Mouse (Mus musculus): ENCODE measurements around the gene Hc. TPM values are rescaled to one million over a fixed set of nuclear protein-coding genes. Genes with fewer than 3 reads are reported as not detected.
A peak's percentile ranks its signal among the peaks of the same experiment; 100 is the strongest.

Gene Hc
- total RNA-seq, 2 experiments from 2014 or later, result not detected

DNA sequence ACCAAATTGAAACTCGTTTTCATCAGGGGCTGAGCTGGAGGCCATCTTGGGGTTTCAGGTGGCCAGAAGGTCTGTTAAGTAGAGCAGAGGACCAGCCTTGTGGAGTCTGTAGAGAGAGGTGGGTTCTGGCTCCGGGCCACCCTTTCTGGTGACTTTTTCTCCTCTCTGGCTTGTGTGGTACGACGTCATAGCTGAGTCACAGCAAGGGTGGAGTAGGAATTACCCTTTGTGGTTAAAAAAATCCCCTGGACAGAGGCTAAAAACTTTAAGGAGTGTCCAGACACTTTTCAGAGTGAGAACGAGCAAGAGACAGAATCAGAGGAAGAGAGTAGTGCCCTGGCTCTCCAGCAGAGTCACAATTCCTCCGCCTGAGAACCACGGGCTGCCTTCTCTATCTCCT is 103.2 kb downstream of the Hc start:
- peak; percentile 40 for ATAC-seq (ENCODE audit: poor library complexity, severe bottlenecking)

DNA sequence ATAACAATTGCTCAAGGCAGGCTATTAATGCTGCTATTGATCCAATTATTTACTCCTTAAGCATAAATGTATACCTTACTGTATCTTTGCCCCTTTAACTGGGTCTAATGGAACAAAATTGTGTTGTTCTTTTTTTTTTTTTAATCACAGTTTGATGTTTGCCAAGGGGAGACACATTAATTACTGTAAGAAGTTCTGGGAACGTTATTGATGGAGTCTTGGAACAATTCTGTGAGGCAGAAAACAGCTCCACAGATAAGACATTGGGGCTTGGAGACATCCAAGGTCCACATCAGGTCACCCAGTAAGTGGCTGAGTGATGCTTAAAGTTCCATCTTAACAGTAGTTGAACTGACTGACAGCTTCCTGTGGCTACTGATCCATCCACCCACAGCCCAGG is 103.8 kb downstream of the Hc start:
- no peak for ATAC-seq (ENCODE audit: poor library complexity, severe bottlenecking)

DNA sequence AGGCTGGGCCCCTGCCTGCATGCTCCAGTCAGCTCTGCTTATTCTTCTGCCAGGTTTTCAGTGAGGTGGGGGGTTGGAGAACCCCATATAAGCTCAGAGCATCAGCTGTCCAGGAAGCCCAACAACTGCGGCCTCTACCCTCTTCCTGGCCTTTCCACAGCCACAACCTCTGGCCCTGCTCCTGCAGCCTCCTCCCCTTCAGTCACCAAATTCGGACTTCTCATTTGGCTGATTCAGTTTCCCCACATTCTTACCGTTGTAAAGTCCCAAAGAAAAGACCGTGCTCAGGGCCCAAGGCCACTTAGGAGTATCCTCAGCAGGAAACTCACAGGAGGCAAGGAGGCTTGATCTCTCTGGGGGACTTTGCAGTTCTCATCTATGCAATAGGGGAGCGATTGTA is 104.3 kb downstream of the Hc start:
- no peak for ATAC-seq (ENCODE audit: poor library complexity, severe bottlenecking)

DNA sequence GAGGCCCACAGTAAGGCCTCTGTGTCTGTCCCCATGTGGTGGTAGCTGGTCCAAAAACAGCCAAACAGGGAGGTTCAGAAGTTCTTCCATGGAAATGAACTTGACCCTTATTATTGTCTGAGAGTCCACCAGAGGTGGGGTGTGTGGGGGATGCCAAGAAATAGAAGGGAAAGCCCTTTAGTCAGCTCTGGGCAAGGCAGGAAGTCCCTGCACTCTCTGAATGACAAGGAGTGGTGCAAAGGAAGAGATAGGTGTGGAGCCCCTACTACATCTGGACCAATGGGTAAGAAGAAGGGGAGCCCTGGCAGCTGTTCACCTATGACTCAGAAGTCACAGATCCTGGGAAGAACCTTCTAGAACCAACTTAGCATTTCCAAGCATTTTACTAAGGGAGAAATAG is 106.9 kb downstream of the Hc start:
- ATAC-seq (ENCODE audit: poor library complexity, severe bottlenecking), result no peak

DNA sequence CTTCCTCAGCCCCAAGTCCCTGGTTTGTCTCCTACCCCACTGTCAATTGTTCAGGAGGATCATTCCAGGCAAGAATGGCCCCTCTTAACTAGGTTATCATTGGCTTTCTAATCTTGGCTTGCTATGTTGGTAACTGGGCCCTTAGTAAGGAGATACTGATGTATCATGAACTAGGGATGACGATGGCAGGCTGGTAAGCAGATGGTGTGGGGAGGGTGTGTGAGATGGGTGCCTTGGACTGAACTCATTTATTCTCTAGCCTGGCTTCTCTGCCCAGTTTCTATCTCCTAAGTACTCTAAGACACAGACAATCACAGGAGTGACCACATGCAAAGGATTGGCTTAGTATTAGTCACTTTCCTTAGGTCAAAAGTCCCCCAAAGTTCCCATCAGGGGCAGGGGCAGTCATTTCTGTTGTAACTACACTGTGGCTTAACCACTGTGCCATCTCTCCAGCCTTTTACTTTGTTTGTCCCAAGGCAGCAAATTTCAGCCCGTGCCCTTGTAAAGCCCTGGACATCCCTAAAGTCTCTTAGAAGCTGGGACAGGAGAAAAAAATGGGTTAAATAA is 107.6 kb downstream of the Hc start:
- ATAC-seq (ENCODE audit: poor library complexity, severe bottlenecking), result no peak

DNA sequence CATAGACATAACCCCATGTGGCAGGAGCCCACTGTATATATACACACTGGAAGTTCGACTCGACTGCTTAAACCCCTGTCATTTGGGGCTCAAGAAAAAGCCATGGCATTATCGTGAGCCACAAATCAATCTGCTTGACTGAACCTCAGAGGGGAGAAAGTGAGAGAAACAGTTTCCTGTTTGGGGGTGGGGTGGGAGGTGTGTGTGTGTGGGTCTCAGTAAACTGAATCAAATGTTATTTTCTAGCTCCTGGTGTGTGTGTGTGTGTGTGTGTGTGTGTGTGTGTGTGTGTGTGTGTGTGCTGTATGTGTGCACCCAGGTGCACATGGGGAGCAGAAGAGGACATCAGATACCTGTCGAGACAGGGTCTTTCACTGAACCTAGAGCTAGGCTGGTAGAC is 108.2 kb downstream of the Hc start:
- no peak for ATAC-seq (ENCODE audit: poor library complexity, severe bottlenecking)

DNA sequence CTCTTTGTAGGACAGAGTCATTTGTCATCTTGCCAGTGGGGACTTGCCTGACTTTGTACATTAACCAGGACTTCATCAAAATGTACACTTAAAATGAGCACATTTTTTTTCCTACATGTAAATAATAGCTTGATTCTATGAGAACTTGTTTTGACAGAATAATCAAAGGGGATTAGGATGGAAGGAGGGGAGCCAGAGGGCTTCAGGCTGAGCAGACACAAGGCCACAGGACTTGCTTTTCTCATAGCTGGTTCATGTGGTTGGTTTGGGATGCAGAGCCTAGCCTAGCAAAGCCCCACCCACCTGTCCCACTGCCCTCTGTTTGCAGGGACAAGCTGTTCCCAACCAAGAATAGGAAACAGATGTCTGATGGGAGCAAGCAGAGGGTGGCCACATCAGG is 109.8 kb downstream of the Hc start:
- no peak for ATAC-seq (ENCODE audit: poor library complexity, severe bottlenecking)

DNA sequence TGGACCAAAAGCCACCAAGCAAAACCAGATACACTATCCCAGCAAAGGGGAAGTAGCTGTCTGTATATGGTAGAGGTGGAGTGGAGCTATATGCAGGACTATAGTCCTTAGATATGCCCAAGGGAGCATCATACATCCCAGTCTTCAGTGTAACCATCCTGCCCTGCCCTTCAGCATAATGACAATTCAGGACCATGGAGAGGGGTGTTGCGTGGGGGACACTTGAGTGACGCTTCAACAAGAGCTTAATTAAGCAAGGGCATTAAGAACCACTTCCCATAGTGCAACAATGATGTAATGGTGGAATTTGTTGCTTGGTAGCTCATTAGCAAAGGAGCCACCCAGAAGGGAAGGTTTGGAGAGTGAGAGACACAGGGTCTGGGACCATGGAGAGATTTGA is 112.6 kb downstream of the Hc start:
- ATAC-seq (ENCODE audit: poor library complexity, severe bottlenecking), result no peak

DNA sequence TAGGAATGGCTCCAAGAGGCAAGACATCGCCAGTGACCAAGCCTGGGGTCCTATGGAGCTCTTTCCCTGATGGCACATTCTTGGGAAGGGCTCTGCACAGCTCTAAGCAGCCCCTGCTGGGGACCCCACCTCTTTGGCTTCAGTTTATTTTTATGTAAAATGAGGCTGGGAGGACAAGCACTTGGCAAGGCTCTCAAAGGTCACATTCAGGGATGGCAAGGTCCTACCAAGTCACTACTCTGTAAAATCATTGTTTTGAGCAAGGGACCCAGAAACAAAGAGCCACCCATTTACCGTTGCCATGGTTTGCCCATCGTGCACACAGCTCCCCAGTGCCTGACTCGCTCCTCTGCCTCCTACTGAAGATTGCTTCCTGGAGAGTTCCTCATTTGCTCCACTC is 115.2 kb downstream of the Hc start:
- no peak for ATAC-seq (ENCODE audit: poor library complexity, severe bottlenecking)

DNA sequence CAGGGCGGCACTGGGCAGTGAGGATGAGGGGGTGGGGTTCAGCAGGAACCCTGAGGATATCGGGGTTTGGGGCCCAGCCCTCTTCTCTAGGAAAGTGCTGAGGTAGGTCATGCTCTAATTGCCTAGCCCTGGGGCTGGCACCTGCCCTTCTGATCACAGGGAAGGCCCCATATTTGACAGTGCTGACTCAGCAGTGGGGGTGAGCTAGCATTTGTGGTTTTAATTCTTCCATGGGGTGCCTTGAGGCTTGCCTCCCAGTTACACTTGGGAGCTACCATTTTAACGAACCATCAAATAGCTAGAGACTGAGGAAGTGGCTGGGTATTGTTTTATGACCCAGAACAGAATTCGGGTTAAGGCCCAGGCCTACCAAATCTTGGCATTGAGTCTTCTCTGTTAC is 115.7 kb downstream of the Hc start:
- ATAC-seq (ENCODE audit: poor library complexity, severe bottlenecking), result no peak

DNA sequence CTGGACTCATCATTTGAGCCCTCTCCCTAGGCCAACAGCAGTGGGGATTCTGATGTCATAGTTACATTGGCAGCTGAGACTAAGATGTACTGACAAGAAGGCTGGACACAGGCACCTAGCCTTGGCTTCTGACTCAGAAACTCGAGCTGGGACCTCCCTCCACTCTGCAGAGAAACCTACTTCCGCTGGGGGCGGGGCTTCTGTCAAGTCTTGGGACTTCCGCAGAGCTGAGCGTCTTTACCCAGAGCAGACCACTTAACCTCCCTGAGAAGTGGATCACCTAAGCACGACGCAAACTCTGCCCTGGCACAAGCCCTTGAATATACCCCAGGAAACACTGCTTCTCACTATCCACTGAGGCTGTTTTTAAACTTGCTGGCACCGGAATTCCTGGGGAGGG is 116.5 kb downstream of the Hc start:
- peak; percentile 82 for ATAC-seq (ENCODE audit: poor library complexity, severe bottlenecking)

DNA sequence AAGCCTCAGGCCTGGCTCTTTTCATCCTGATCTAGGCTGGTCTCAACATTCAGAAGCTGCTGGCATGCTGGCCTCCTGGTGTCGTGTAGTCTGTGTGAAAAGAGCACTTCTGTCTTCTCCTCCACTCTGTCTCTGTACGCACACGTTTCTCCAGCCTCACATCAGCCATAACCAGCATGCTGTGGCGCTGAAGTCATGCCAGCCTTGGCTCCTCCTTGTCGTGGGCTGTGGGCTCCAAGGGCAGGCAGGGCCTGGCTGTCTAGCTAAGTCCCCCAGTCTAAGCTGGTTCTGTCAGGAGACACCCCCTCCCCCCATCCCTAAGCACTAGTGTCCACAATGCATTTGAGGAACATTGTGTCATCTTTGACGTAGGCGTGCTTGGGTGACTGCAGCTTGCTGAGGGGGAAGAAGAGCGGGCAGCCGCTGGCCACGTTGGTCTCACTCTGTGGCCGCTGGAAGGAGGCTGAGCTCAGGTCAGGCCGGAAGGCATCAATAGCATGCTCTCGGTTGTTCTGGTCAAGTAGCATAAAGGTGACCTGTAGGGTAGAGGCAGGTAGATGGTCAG is 117.6 kb downstream of the Hc start:
- peak; percentile 67 for ATAC-seq (ENCODE audit: poor library complexity, severe bottlenecking)

DNA sequence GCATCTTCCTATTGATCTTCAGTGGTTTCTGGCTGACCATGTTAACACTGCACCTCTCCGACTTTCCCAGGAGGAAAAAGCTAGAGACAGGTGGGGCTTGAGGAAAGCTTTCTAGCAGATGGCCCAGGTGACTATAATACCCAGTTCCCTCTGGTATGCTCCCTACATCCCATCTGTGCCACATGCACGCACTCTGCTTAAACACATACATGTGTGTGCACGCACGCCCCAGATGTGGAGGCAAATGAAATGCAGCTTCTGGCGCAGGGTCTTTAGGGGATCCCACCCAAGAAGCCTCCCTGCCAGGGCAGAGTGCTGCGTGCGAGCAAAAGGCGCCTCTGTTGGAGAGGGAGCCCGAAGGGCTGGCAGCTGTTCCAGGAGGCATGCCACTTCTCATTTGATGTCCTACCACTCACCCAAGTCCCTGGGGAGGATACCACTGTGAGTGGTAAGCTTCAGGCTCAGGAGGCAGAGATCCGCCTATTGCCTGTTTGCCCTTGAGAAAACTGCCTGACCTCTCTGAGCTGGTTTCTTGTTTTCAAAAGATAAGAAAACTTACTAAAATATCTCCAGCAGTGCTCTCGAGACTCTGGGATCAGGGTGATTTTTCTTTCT is 120.1 kb downstream of the Hc start:
- ATAC-seq (ENCODE audit: poor library complexity, severe bottlenecking), result no peak

DNA sequence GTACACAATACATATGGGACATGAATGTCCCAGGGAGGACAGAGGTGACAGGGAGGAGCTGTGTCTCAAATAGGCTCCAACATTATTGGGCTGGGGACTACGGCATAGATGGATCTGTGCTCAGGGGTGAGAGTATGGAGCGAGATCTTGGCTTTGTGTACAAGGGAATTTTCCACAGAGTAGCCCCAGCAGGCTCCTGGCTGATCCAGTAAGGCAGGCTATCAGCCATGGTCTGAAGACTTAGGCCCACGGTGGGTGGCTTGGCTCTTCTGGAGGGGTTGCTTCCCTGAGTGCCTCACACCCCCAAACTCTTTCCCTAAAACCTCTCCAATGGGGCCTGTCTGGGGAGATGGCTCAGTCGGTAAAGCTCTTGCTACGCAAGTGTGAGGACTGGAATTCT is 121.0 kb downstream of the Hc start:
- no peak for ATAC-seq (ENCODE audit: poor library complexity, severe bottlenecking)

DNA sequence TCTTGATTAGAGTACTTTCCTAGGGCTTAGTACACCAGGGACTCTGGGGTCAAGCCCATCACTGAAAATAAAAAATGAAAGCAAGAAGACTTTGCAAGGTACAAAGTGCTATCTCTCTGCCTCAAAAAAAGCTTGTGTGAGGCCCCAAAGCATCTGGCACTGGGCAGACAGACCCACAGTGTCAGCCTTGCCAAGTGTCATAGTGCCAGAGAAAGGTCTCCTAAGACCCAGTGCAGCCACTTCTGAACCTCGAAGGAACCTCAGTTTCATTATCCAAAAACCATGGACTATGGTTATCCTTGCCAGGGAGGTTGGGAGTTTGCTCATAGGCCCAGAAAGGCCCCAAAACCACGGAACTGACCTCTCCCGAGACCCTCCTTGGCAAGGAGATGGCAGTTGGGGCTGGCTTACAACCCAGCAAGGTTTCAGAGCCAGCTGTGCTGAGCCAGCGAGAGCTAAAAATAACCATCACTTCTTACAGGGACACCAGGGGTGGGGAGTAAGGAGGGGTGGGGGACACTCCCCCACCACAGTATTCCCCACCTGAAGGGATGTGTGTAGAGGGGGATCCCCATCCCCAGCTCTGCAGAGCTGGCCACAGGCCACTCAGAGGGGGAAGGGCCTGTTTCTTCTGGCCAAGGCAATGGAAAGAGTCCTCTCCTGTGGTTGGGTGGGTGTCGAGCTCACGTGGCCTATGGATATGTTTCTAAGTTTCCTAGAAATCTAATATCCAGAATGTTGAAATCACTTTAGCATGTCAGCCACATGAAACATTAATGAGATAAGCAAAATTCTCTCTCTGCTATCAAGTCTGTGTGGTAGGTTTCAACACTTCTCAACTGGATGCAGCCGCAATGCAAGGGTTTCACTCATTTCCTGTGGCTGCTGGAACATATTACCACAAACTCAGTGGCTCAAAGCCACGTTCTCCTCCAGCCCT is 122.7 kb downstream of the Hc start:
- peak; percentile 76 for ATAC-seq (ENCODE audit: poor library complexity, severe bottlenecking)

DNA sequence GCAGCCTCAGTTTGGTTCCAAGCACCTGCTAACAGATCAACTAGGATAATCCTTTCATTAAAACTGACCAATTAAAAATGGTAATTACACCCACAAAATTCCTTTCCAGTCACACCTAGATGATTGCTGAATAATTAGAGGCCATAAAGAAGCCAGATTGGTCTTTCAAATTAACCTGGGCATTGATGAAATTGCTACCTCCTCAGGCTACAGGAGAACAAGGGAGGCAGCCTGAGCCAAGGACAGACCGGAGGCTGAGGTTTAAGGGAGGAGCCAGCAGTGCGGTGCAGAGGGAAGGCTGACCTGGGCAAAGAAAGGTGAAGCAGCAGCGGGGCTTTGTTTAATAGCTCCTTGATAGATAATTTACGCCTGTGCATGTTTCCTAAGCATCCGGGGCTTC is 123.8 kb downstream of the Hc start:
- ATAC-seq (ENCODE audit: poor library complexity, severe bottlenecking), result peak; percentile 60

Other genes with a start within 250 kb of the Hc start
- 48.9 and 56.0 TPM in 2 replicates for gene Fbxw2, start 235.1 kb downstream of the Hc start, total RNA-seq (2015)
- 66.2 TPM in 2 replicates for gene Fbxw2, start 235.1 kb downstream of the Hc start, total RNA-seq (2017)
- gene Gm34653, start 228.4 kb downstream of the Hc start, total RNA-seq (2015), result not detected in 2 replicates
- gene Gm34653, start 228.4 kb downstream of the Hc start, total RNA-seq (2017), result not detected in 2 replicates
- gene Cutal, start 187.0 kb downstream of the Hc start, total RNA-seq (2015), result not detected in 2 replicates
- gene Cutal, start 187.0 kb downstream of the Hc start, total RNA-seq (2017), result not detected in 2 replicates
- 40.2 and 51.6 TPM in 2 replicates for gene Psmd5, start 186.5 kb downstream of the Hc start, total RNA-seq (2015)
- 17.1 and 17.8 TPM in 2 replicates for gene Psmd5, start 186.5 kb downstream of the Hc start, total RNA-seq (2017)
- 7.2 and 9.8 TPM in 2 replicates for gene Phf19, start 147.4 kb downstream of the Hc start, total RNA-seq (2015)
- 6.4 and 14.0 TPM in 2 replicates for gene Phf19, start 147.4 kb downstream of the Hc start, total RNA-seq (2017)
- 1.5 and 3.1 TPM in 2 replicates for gene Traf1, start 99.7 kb downstream of the Hc start, total RNA-seq (2015)
- gene Traf1, start 99.7 kb downstream of the Hc start, total RNA-seq (2017), result 2.5 and 3.2 TPM in 2 replicates
- gene AI182371, start 40.1 kb upstream of the Hc start, total RNA-seq (2015), result 1.3 and 1.4 TPM in 2 replicates
- 1.4 and 1.7 TPM in 2 replicates for gene AI182371, start 40.1 kb upstream of the Hc start, total RNA-seq (2017)
- gene Cntrl, start 48.1 kb upstream of the Hc start, total RNA-seq (2015), result 101 and 115 TPM in 2 replicates
- 131 and 137 TPM in 2 replicates for gene Cntrl, start 48.1 kb upstream of the Hc start, total RNA-seq (2017)
- gene Rab14, start 139.7 kb upstream of the Hc start, total RNA-seq (2015), result 153 and 167 TPM in 2 replicates
- gene Rab14, start 139.7 kb upstream of the Hc start, total RNA-seq (2017), result 134 and 137 TPM in 2 replicates
- 54.1 and 69.6 TPM in 2 replicates for gene Gsn, start 194.9 kb upstream of the Hc start, total RNA-seq (2015)
- gene Gsn, start 194.9 kb upstream of the Hc start, total RNA-seq (2017), result 90.9 and 98.1 TPM in 2 replicates